Mouse (Mus musculus) cortical plate, adult 2 months (tissue): ENCODE data around the gene Gm28635.

ENCODE experiments used
- CTCF ChIP-seq: fragments of 200-500 bp; IDR thresholded peaks from 2 replicates; pipeline ENCODE4 v1.5.1; 2011; ENCODE audit warnings: mild to moderate bottlenecking, control low read depth, low read length; ENCODE audit not compliant: insufficient read depth; ENCODE audit errors: extremely low read depth
- POLR2A ChIP-seq: fragments of 200-500 bp; IDR thresholded peaks from 2 replicates; pipeline ENCODE4 v1.6.1; 2011; ENCODE audit warnings: mild to moderate bottlenecking, low read length, control low read depth; ENCODE audit not compliant: insufficient read depth; ENCODE audit errors: extremely low read depth

DNA sequence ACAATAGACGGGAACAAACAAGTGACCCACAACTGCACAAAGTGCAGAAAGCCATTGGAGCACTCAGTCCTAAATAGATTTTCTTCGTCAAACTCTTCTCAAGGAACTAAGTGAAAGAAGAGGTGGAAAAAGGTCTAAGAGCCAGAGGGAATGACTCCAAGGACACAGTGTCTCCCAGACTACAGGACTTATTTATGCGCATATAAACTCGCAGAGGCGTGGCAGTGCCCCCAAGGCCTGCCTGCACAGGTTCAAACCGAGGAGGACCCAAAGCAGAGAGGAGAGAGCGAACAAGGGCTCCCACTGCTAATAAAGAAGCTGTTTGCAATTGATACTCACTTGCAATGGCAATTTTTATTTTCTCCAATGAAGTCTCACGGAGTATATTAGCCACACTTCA is 92.1 kb downstream of the Gm28635 start:
- no peak for TF ChIP-seq CTCF
- TF ChIP-seq POLR2A = no peak
